Mouse (Mus musculus): ENCODE measurements around the gene Podxl.

GRCm38 (mm10) chr6:31517681-31518337 is 46.0 kb downstream of the Podxl start:
- no peak for TF ChIP-seq CTCF (IDR thresholded peaks at IDR 0.05)
- no peak for TF ChIP-seq POLR2A (IDR thresholded peaks at IDR 0.05; ENCODE audit: insufficient read depth, low read depth, low read length)

Data from heart, adult 2 months (tissue).